Comparison of ENCODE assay signal across 14 mouse cellular contexts in genomic region chr5:139407121-139407885, GRCm38 (mm10). TPM values are rescaled to one million over a fixed set of nuclear protein-coding genes. Genes with fewer than 3 reads are reported as not detected.
A peak's percentile ranks its signal among the peaks of the same experiment; 100 is the strongest.
DNase-seq lines count a peak whose midpoint lies in the region; ATAC-seq and TF ChIP-seq lines count a peak whose summit lies in the region.
"Had no signal": no experiment of that assay in that cellular context is flagged by ENCODE, and none has a peak within 500 bp of the region (broad histone marks: within the 10 kb centered on the region; RNA-seq: fewer than 3 reads in every experiment).

No protein-coding gene starts in this region.

- 81% methylated on average over 14 of the region's 14 CpGs for WGBS in heart, embryonic 10.5 days
- WGBS in lung, postnatal 0 days = 80% methylated on average over 12 of the region's 14 CpGs
- 73% methylated on average over 14 of the region's 14 CpGs for WGBS in embryonic facial prominence, embryonic 14.5 days
- 63% methylated on average over 14 of the region's 14 CpGs for WGBS in liver, embryonic 14.5 days (ENCODE audit: insufficient replicate concordance)

- DNase-seq in heart, adult 11 months = peak; percentile 96
- DNase-seq in heart, embryonic 10.5 days (ENCODE audit: low spot score) = no peak
- no peak for DNase-seq in lung, postnatal 0 days (ENCODE audit: low spot score)
- no peak for DNase-seq in lung, postnatal 25 days (ENCODE audit: low spot score)
- no peak for DNase-seq in embryonic facial prominence, embryonic 14.5 days (ENCODE audit: low spot score)
- no peak for DNase-seq in liver, embryonic 14.5 days (ENCODE audit: low read depth in 3 of 3, low spot score in 3 of 3)
- no peak for DNase-seq in layer of hippocampus, postnatal 36 days
- no peak for DNase-seq in testis, postnatal 14 days (ENCODE audit: low spot score)
- DNase-seq: forebrain, postnatal 0 days; right cerebral cortex, postnatal 25 days; thymus, postnatal 36 days had no signal

- H3K9ac ChIP-seq in lung, postnatal 0 days (replicated peaks; ENCODE audit: low read depth) = no peak overlapping the region
- H3K9ac ChIP-seq in embryonic facial prominence, embryonic 14.5 days (ENCODE audit: low read depth, low read length) = no peak overlapping the region; the same call in 1 of the 2 replicates
- no peak overlapping the region for H3K9ac ChIP-seq in liver, embryonic 14.5 days (replicated peaks)
- H3K9ac ChIP-seq: forebrain, postnatal 0 days had no signal

- H3K4me1 ChIP-seq in heart, embryonic 10.5 days = peaks cover 63% of the 10 kb centered on the region
- no peaks in the 10 kb centered on the region for H3K4me1 ChIP-seq in lung, postnatal 0 days (ENCODE audit: insufficient read depth, low read depth, low read length)
- H3K4me1 ChIP-seq in embryonic facial prominence, embryonic 14.5 days (ENCODE audit: control insufficient read depth, insufficient read depth, low read length) = peaks cover 19% of the 10 kb centered on the region
- peaks cover 4 to 22% of the 10 kb centered on the region in 2 experiments; a peak in 3 of 4 replicates for H3K4me1 ChIP-seq in liver, embryonic 14.5 days (replicated peaks; ENCODE audit: control insufficient read depth in 2 of 2, insufficient read depth in 2 of 2, low read length in 1 of 2)

- 0 out of 2 replicates have a peak, but pooled peaks have one; percentile 6 for TF ChIP-seq CTCF in lung, postnatal 0 days (IDR thresholded peaks at IDR 0.05)
- TF ChIP-seq CTCF in liver, embryonic 14.5 days (IDR thresholded peaks at IDR 0.05; ENCODE audit: low read depth) = peak; percentile 19

- H3K9me3 ChIP-seq in heart, embryonic 10.5 days = no peaks in the 10 kb centered on the region
- H3K9me3 ChIP-seq in lung, postnatal 0 days (ENCODE audit: low read length) = no peaks in the 10 kb centered on the region
- H3K9me3 ChIP-seq in embryonic facial prominence, embryonic 14.5 days (ENCODE audit: control insufficient read depth, low read length) = no peaks in the 10 kb centered on the region
- H3K9me3 ChIP-seq in liver, embryonic 14.5 days (ENCODE audit: control insufficient read depth, low read length) = no peaks in the 10 kb centered on the region

- TF ChIP-seq EP300 in lung, postnatal 0 days (IDR thresholded peaks at IDR 0.05) = no peak
- no peak for TF ChIP-seq EP300 in liver, embryonic 14.5 days (IDR thresholded peaks at IDR 0.05; ENCODE audit: low read depth)

- H3K4me3 ChIP-seq in heart, embryonic 10.5 days = no peak overlapping the region
- H3K4me3 ChIP-seq in lung, postnatal 0 days (ENCODE audit: low read depth, low read length) = no peak overlapping the region
- no peak overlapping the region for H3K4me3 ChIP-seq in embryonic facial prominence, embryonic 14.5 days (ENCODE audit: low read depth, low read length)
- H3K4me3 ChIP-seq in liver, embryonic 14.5 days (ENCODE audit: insufficient read depth in 1 of 2, low read depth in 2 of 2, low read length in 2 of 2) = no peak overlapping the region
- H3K4me3 ChIP-seq: myocyte had no signal

- H3K27me3 ChIP-seq in heart, embryonic 10.5 days (ENCODE audit: insufficient read depth, poor library complexity, severe bottlenecking) = peaks cover 44% of the 10 kb centered on the region
- H3K27me3 ChIP-seq in lung, postnatal 0 days (replicated peaks; ENCODE audit: insufficient read depth, low read length) = no peaks in the 10 kb centered on the region
- H3K27me3 ChIP-seq in embryonic facial prominence, embryonic 14.5 days (replicated peaks; ENCODE audit: control insufficient read depth, insufficient read depth, low read length) = no peaks in the 10 kb centered on the region
- no peaks in the 10 kb centered on the region for H3K27me3 ChIP-seq in liver, embryonic 14.5 days (ENCODE audit: control insufficient read depth, insufficient read depth, low read length)

- H3K4me2 ChIP-seq in lung, postnatal 0 days (replicated peaks; ENCODE audit: low read depth, low read length) = no peak overlapping the region
- peak overlapping the region; percentile 38 for H3K4me2 ChIP-seq in embryonic facial prominence, embryonic 14.5 days (ENCODE audit: low read depth, low read length)
- H3K4me2 ChIP-seq in liver, embryonic 14.5 days (ENCODE audit: low read depth) = peak overlapping the region; percentile 4; the same call in 1 of the 2 replicates

- no peak overlapping the region for H3K27ac ChIP-seq in heart, embryonic 10.5 days
- peak overlapping the region; percentile 33; the same call in 1 of the 2 replicates for H3K27ac ChIP-seq in lung, postnatal 0 days (ENCODE audit: low read length)
- peak overlapping the region; percentile 59 for H3K27ac ChIP-seq in embryonic facial prominence, embryonic 14.5 days (replicated peaks; ENCODE audit: low read depth, low read length)
- H3K27ac ChIP-seq in liver, embryonic 14.5 days = no peak overlapping the region

- no peaks in the 10 kb centered on the region for H3K36me3 ChIP-seq in heart, embryonic 10.5 days
- H3K36me3 ChIP-seq in lung, postnatal 0 days (ENCODE audit: insufficient read depth, low read length) = no peaks in the 10 kb centered on the region
- no peaks in the 10 kb centered on the region for H3K36me3 ChIP-seq in embryonic facial prominence, embryonic 14.5 days (ENCODE audit: control insufficient read depth, insufficient read depth, low read length)
- no peaks in the 10 kb centered on the region for H3K36me3 ChIP-seq in liver, embryonic 14.5 days (replicated peaks; ENCODE audit: control insufficient read depth, insufficient read depth, low read depth)

- no peak for ATAC-seq in lung, postnatal 0 days
- ATAC-seq in embryonic facial prominence, embryonic 14.5 days (ENCODE audit: low read depth) = peak; percentile 39; the same call in 1 of the 2 replicates
- no peak for ATAC-seq in liver, embryonic 14.5 days (ENCODE audit: insufficient read depth)
- ATAC-seq: forebrain, postnatal 0 days had no signal

RNA-seq across cellular contexts. Expression of gene C130050O18Rik, which starts 2.2 kb away (rescaled TPM):
- polyA plus RNA-seq in heart, embryonic 10.5 days (2016; fragmentation: Nextera tagmentation; extraction: Ambion mirVana) = 0.28 and 0.45 TPM in 2 replicates
- 2.2 and 3.3 TPM in 2 replicates for polyA plus RNA-seq in lung, postnatal 0 days (2015; fragmentation: Nextera tagmentation; extraction: Ambion mirVana)
- polyA plus RNA-seq in embryonic facial prominence, embryonic 14.5 days (2014; fragmentation: Nextera tagmentation; extraction: Ambion mirVana) = 5.2 and 5.5 TPM in 2 replicates
- polyA plus RNA-seq in liver, embryonic 14.5 days (2012; rRNA removed) = 0.93 and 1.1 TPM in 2 replicates
- 1.0 and 1.3 TPM in 2 replicates for polyA plus RNA-seq in liver, embryonic 14.5 days (2014; fragmentation: Nextera tagmentation; extraction: Ambion mirVana)
- total RNA-seq in layer of hippocampus, postnatal 36 days (2021) = under 1 TPM in 1 of 2 experiments, not detected in 1; 0.20 TPM
- total RNA-seq: forebrain, postnatal 0 days had no signal

RNA-seq across cellular contexts. Expression of gene Gper1, which starts 15.6 kb away (rescaled TPM):
- 0.26 and 0.36 TPM in 2 replicates for polyA plus RNA-seq in heart, embryonic 10.5 days (2016; fragmentation: Nextera tagmentation; extraction: Ambion mirVana)
- 7.1 and 7.2 TPM in 2 replicates for polyA plus RNA-seq in lung, postnatal 0 days (2015; fragmentation: Nextera tagmentation; extraction: Ambion mirVana)
- 5.1 and 6.7 TPM in 2 replicates for polyA plus RNA-seq in embryonic facial prominence, embryonic 14.5 days (2014; fragmentation: Nextera tagmentation; extraction: Ambion mirVana)
- 0.06 and 0.07 TPM in 2 replicates for polyA plus RNA-seq in liver, embryonic 14.5 days (2012; rRNA removed)
- 0.20 TPM in 1 of 2 replicates, not detected in the other for polyA plus RNA-seq in liver, embryonic 14.5 days (2014; fragmentation: Nextera tagmentation; extraction: Ambion mirVana)
- total RNA-seq in layer of hippocampus, postnatal 36 days (2021) = 1 to 10 TPM; 2.5 to 2.7 TPM

RNA-seq across cellular contexts. Expression of gene Gpr146, which starts 29.8 kb away (rescaled TPM):
- polyA plus RNA-seq in heart, embryonic 10.5 days (2016; fragmentation: Nextera tagmentation; extraction: Ambion mirVana) = 5.6 and 5.7 TPM in 2 replicates
- 22.7 and 28.1 TPM in 2 replicates for polyA plus RNA-seq in lung, postnatal 0 days (2015; fragmentation: Nextera tagmentation; extraction: Ambion mirVana)
- polyA plus RNA-seq in embryonic facial prominence, embryonic 14.5 days (2014; fragmentation: Nextera tagmentation; extraction: Ambion mirVana) = 2.0 and 2.8 TPM in 2 replicates
- polyA plus RNA-seq in liver, embryonic 14.5 days (2012; rRNA removed) = 14.6 and 14.7 TPM in 2 replicates
- 18.4 and 20.1 TPM in 2 replicates for polyA plus RNA-seq in liver, embryonic 14.5 days (2014; fragmentation: Nextera tagmentation; extraction: Ambion mirVana)
- total RNA-seq in layer of hippocampus, postnatal 36 days (2021) = 10 to 100 TPM; 11.0 to 13.1 TPM

RNA-seq across cellular contexts. Expression of gene 3110082I17Rik, which starts 53.0 kb away (rescaled TPM):
- 29.2 and 40.9 TPM in 2 replicates for polyA plus RNA-seq in heart, embryonic 10.5 days (2016; fragmentation: Nextera tagmentation; extraction: Ambion mirVana)
- 16.1 and 17.5 TPM in 2 replicates for polyA plus RNA-seq in lung, postnatal 0 days (2015; fragmentation: Nextera tagmentation; extraction: Ambion mirVana)
- 24.7 and 30.9 TPM in 2 replicates for polyA plus RNA-seq in embryonic facial prominence, embryonic 14.5 days (2014; fragmentation: Nextera tagmentation; extraction: Ambion mirVana)
- polyA plus RNA-seq in liver, embryonic 14.5 days (2012; rRNA removed) = 11.1 and 11.2 TPM in 2 replicates
- polyA plus RNA-seq in liver, embryonic 14.5 days (2014; fragmentation: Nextera tagmentation; extraction: Ambion mirVana) = 11.6 and 14.1 TPM in 2 replicates
- total RNA-seq in layer of hippocampus, postnatal 36 days (2021) = 10 to 100 TPM; 15.2 to 15.7 TPM

RNA-seq across cellular contexts. Expression of gene Cyp2w1, which starts 54.9 kb away (rescaled TPM):
- not detected in 2 replicates for polyA plus RNA-seq in heart, embryonic 10.5 days (2016; fragmentation: Nextera tagmentation; extraction: Ambion mirVana)
- not detected in 2 replicates for polyA plus RNA-seq in lung, postnatal 0 days (2015; fragmentation: Nextera tagmentation; extraction: Ambion mirVana)
- polyA plus RNA-seq in embryonic facial prominence, embryonic 14.5 days (2014; fragmentation: Nextera tagmentation; extraction: Ambion mirVana) = 11.5 and 11.8 TPM in 2 replicates
- 0.03 and 0.05 TPM in 2 replicates for polyA plus RNA-seq in liver, embryonic 14.5 days (2012; rRNA removed)
- polyA plus RNA-seq in liver, embryonic 14.5 days (2014; fragmentation: Nextera tagmentation; extraction: Ambion mirVana) = not detected in 2 replicates
- total RNA-seq in layer of hippocampus, postnatal 36 days (2021) = not detected
- total RNA-seq: forebrain, postnatal 0 days; left cerebral cortex, postnatal 36 days had no signal
- polyA plus RNA-seq: cortical plate, adult 2 months; forebrain, postnatal 0 days; myocyte had no signal

Comparison
In these comparisons a context has a peak if more than half of its experiments do, and no peak if none do; other contexts are left out.
1. H3K27ac ChIP-seq: peak in lung, postnatal 0 days (single experiment) and embryonic facial prominence, embryonic 14.5 days (single experiment); none in heart, embryonic 10.5 days (single experiment) and liver, embryonic 14.5 days (single experiment).